Mouse (Mus musculus): ENCODE results near the gene Pkd2l1. TPM values are rescaled to one million over a fixed set of nuclear protein-coding genes. Genes with fewer than 3 reads are reported as not detected.
A peak's percentile ranks its signal among the peaks of the same experiment; 100 is the strongest.

Gene Pkd2l1
- under 1 TPM; 0.15 to 0.31 TPM for total RNA-seq (2021)
- long read RNA-seq, experiment 1: 0 reads
- long read RNA-seq, experiment 2, partial matches to known transcripts: 0 of 1 reads
- long read RNA-seq, experiment 2, other reads (novel, unspliced or antisense): 0 of 1 reads

DNA sequence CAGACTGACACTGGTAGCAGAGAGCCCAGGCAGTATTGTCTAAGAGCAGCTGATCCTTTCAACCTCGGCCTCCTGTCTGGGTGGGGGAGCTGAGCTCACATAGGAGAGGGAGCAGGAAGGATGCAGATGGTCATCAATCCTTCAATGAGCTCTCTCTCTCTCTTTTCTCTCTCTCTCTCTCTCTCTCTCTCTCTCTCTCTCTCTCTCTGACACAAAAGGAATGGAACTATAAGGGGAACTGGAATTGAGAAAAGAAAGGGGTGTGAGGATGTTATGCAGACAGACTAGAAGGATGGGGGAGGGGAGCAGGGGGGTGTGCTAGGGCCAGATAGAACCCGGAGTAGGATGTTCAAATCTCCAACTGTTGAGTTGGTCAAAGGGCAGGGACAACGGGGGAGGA, at the start of gene Pkd2l1:
Gene Pkd2l1, minus strand, starts transcription at position 101 of the 400 bp plus-strand sequence.
- DNase-seq (ENCODE audit: low spot score in 2 of 2): no peak
- Histone ChIP-seq H3K4me3 (no peak within 1 kb of the TSS), H3K27ac (no peak within 1 kb of the TSS)
- no peak for TF ChIP-seq CTCF (conservative IDR thresholded peaks at IDR 0.05)

DNA sequence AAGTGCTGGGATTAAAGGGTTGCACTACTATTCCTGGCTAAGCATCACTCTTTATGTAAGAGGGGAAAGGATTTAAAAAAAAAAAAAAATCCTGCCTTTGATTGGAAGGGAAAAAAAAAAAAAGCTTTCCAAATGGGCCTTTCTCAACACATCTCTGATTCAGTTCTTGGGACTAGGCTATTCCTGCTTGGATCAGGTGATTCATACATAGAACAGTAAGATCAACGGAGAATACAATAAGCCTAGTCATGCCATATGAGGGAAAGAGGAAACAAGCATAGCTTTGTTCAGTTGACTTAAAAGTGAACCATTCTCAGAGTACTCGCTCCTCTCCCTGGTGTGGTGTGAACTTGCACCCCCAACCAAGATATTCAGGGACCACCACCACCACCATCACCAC, 46.7 kb upstream of the Pkd2l1 start:
- no peak for TF ChIP-seq CTCF (conservative IDR thresholded peaks at IDR 0.05)
- no peak for DNase-seq (ENCODE audit: low spot score in 2 of 2)
- no peak overlapping the region for H3K27ac ChIP-seq
- no peak overlapping the region for H3K4me3 ChIP-seq

- TF ChIP-seq CTCF (conservative IDR thresholded peaks at IDR 0.05): no peak
- DNase-seq (ENCODE audit: low spot score in 2 of 2): no peak
- Histone ChIP-seq H3K4me3 (peak overlapping the region; percentile 39), H3K27ac (peak overlapping the region; percentile 51; the same call in 1 of the 2 replicates)
Observed at GRCm38 (mm10) chr19:44237471-44238006, 45.3 kb upstream of the Pkd2l1 start.

GRCm38 (mm10) chr19:44231608-44232151, 39.4 kb upstream of the Pkd2l1 start:
- no peak overlapping the region for H3K4me3 ChIP-seq
- H3K27ac ChIP-seq: no peak overlapping the region
- TF ChIP-seq CTCF (conservative IDR thresholded peaks at IDR 0.05): no peak
- no peak for DNase-seq (ENCODE audit: low spot score in 2 of 2)

GRCm38 (mm10) chr19:44230212-44230611, 38.0 kb upstream of the Pkd2l1 start:
- no peak for DNase-seq (ENCODE audit: low spot score in 2 of 2)
- no peak overlapping the region for H3K4me3 ChIP-seq
- TF ChIP-seq CTCF (conservative IDR thresholded peaks at IDR 0.05): no peak
- H3K27ac ChIP-seq: no peak overlapping the region

GRCm38 (mm10) chr19:44229776-44230175, 37.5 kb upstream of the Pkd2l1 start:
- DNase-seq (ENCODE audit: low spot score in 2 of 2): no peak
- no peak for TF ChIP-seq CTCF (conservative IDR thresholded peaks at IDR 0.05)

DNA sequence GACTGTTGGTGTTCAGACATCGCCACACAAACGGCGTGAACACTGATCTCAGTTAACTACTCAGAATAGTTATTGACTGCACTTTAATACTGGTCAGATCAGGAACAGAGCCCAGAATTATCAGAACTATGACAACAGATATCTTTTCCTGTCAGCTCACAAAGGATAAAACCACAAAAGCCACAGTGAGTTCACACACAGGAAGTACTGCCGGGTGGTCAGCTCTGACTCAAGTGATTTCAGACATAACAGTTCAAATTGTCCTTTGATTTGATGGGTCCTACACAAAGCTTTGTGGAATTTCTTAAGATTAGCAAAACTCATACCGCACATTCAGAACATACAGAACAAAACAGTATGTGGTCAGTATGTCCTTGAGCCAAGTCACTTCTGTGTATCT, 33.5 kb upstream of the Pkd2l1 start:
- no peak for TF ChIP-seq CTCF (conservative IDR thresholded peaks at IDR 0.05)
- DNase-seq (ENCODE audit: low spot score in 2 of 2): no peak

More at GRCm38 (mm10) chr19:44229776-44230175, 37.5 kb upstream of the Pkd2l1 start:
- Histone ChIP-seq H3K4me3 (no peak overlapping the region), H3K27ac (no peak overlapping the region)

DNA sequence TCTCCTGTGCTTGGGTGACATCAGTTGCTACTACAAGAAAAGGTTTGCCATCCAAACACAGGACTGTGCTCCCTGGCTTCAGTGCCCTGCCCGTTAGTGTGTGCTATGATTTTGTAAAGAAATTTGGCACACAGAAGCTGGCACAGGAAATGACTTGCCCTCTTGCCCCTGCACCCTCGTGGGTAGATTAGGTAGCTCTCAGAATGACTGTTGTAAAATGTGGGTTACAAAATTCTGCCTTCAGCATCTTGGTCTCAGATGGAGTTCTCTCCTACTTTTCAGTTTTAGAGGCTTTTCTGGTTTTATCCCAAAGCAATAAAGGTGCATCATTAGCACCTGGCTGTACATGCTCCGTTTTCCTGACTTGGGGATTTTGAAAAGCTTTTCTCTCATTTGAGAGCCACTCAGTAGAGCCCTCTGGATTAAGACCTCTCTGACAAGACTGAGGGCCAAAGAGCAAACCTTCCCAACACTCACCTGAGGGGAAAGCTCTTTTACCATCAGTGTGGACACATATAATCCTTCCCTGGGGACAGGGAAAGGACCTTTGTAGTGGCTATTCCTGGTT, 25.8 kb upstream of the Pkd2l1 start:
- TF ChIP-seq CTCF (conservative IDR thresholded peaks at IDR 0.05): no peak
- H3K27ac ChIP-seq: no peak overlapping the region
- no peak overlapping the region for H3K4me3 ChIP-seq
- DNase-seq (ENCODE audit: low spot score in 2 of 2): no peak

More for the DNA sequence above, 33.5 kb upstream of the Pkd2l1 start:
- H3K4me3 ChIP-seq: no peak overlapping the region
- no peak overlapping the region for H3K27ac ChIP-seq

GRCm38 (mm10) chr19:44215255-44215654, 23.0 kb upstream of the Pkd2l1 start:
- Histone ChIP-seq H3K4me3 (no peak overlapping the region), H3K27ac (no peak overlapping the region)
- TF ChIP-seq CTCF (conservative IDR thresholded peaks at IDR 0.05): no peak
- DNase-seq (ENCODE audit: low spot score in 2 of 2): no peak

DNA sequence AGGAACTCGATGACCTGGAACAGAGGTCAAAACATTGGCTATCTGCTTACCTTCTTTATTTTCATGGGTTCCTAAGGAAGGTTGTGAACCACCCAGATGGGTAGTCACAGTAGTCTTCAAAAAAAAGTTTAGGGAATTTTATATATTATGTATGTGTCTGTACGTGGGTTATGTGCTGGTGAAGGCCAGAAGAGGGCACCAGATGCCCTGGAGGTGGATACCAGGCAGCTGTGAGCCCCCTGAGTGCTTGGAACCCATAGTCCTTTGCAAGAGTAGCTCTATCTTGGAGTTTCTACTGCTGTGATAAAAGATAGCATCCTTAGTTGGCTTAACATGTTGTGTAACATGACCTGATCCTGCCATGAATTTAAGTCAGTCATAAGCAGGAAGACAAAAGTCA, 14.8 kb upstream of the Pkd2l1 start:
- H3K4me3 ChIP-seq: no peak overlapping the region
- peak; percentile 30 for TF ChIP-seq CTCF (conservative IDR thresholded peaks at IDR 0.05)
- no peak for DNase-seq (ENCODE audit: low spot score in 2 of 2)
- no peak overlapping the region for H3K27ac ChIP-seq

GRCm38 (mm10) chr19:44203015-44203564, 10.8 kb upstream of the Pkd2l1 start, which contains the start of gene Scd3:
Gene Scd3, plus strand, starts transcription at chr19:44203269.
- no peak for DNase-seq (ENCODE audit: low spot score in 2 of 2)
- TF ChIP-seq CTCF (conservative IDR thresholded peaks at IDR 0.05): no peak
- no peak within 1 kb of the TSS for H3K4me3 ChIP-seq
- H3K27ac ChIP-seq: no peak within 1 kb of the TSS

DNA sequence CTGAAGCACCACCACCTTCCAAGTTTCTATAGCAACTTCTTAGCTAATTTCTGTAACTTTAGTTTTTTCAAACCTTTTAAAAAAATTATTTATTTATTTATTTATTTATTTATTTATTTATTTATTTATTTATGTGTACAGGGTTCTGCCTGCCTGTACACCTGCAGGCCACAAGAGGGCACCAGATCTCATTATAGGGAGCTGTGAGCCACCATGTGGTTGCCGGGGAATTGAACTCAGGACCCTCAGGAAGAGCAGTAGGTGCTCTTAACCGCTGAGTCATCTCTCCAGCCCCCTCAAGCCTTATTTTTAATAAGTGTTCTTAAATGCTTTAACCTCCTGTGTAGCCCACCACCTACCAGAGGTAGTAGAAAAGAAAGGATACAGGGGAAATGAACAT, 6.7 kb upstream of the Pkd2l1 start:
- no peak for DNase-seq (ENCODE audit: low spot score in 2 of 2)

GRCm38 (mm10) chr19:44198494-44198893, 6.3 kb upstream of the Pkd2l1 start:
- DNase-seq (ENCODE audit: low spot score in 2 of 2): no peak
- no peak for TF ChIP-seq CTCF (conservative IDR thresholded peaks at IDR 0.05)
- Histone ChIP-seq H3K4me3 (no peak overlapping the region), H3K27ac (no peak overlapping the region)

More for the DNA sequence above, 6.7 kb upstream of the Pkd2l1 start:
- Histone ChIP-seq H3K27ac (no peak overlapping the region), H3K4me3 (no peak overlapping the region)
- TF ChIP-seq CTCF (conservative IDR thresholded peaks at IDR 0.05): peak; percentile 76
